Mouse (Mus musculus): ENCODE results near the gene Nr6a1.

DNA sequence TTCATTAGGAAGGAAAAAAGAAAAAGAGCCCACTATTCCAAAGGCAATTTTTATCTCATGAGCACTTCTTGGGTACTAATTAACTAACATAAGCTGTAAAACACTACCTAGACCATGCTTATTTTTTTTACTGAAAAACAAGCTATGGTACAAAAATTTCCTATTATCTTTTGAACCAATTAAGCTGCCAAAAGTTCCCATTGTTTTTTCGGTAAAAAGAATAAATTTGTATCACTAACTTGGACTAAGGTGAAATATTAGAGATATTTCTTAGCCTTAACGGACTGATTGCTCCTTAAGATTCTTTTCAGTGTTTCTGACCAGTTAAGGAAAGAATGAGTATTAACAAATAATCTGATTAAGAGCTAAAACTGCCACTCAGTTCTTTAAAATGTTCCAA is 3.6 kb downstream of the Nr6a1 start:
- no peak for TF ChIP-seq HCFC1 (IDR thresholded peaks at IDR 0.05; ENCODE audit: borderline replicate concordance, insufficient read depth, low read length)
- TF ChIP-seq CHD2 (IDR thresholded peaks at IDR 0.05; ENCODE audit: low read depth, low read length) = no peak
- TF ChIP-seq MAFK (IDR thresholded peaks at IDR 0.05; ENCODE audit: insufficient read depth, low read depth, low read length) = no peak
- TF ChIP-seq ZNF384 (IDR thresholded peaks at IDR 0.05; ENCODE audit: low read depth, low read length) = no peak

All from ES-E14 (cell line).